Mouse (Mus musculus) urinary bladder, postnatal 10 days (tissue): ENCODE data around the gene Per3.
"Not testable (repeated sequence)": the region's sequence is repeated elsewhere in the genome, so short reads cannot be mapped to it uniquely, and the experiment has no call there.

ENCODE experiments used
- DNase-seq: peaks from one replicate; pipeline ENCODE4 v3.0.0; 2022; ENCODE audit warnings: low spot score

Gene Per3

DNA sequence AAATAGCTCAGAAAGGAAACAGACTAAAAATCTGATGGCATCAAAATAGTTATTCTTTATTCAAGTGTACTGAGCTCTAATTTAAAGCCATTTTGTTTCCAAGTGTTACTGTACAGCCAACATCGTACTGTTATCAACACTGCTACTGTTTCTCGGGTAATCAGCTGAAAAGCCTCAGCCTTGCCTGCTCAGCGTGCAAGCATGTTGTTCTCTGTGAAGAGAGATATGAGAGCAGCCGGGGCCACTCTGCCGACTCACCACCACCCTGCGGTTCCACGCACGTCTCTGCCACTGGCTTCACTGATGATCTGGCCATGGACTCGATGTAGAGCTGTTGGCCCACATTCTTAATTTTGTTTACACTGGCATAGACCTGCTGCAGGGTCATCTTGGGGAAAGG is 20.3 kb downstream of the Per3 start:
- no peak for DNase-seq

DNA sequence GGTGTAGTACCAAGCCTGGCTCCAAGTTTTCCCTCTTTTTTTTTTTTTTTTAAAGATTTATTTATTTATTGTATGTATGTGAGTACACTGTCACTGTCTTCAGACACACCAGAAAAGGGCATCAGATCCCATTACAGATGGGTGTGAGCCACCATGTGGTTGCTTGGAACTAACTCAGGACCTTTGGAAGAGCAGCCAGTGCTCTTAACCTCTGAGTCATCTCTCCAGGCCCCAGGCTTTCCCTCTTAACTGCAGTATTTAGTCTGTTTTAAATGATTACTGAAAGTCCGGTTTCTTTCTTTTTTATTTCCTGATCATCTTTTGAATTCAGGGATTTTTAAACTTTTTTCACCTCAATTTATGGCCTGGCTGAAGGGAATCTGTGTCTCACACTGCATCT is 27.1 kb downstream of the Per3 start:
- not testable (repeated sequence) for DNase-seq

DNA sequence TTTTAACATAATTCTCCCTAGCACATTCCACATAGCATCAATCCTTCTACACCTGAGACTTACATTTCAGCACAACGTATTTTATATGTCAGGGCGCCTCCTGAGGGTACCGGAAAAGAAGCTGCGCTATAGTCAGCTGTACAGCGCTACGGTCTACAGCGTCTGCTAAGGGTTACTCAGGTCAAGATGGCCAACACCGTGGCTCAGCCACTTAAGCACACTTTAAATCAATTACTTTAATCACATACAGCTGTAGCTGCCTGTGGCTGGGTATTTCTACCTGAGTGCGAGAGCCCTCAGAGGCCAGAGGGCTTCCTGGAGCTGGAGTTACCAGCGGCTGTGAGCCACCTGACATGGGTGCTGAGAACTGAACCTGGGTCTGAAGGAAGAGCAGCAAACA is 28.5 kb downstream of the Per3 start:
- no peak for DNase-seq

DNA sequence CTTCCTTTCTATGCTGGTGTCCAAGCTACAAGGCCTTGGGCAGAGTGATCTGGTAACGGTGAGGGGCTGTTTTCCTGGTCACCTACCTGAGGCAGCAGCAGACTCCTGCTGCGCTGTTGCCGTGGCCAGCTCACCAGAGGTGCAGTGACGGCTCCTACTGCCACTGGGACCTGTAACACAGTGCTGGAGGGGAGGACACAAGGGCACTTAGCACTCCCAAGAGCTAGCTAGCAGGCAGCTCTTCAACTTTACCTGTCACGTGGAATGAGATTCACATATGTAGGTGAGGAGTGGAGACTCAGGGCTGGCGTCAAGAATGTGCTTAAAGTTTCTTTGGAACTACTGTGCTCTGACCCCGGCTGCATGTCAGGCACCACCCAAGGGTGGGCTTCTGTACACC is 34.1 kb downstream of the Per3 start:
- no peak for DNase-seq

DNA sequence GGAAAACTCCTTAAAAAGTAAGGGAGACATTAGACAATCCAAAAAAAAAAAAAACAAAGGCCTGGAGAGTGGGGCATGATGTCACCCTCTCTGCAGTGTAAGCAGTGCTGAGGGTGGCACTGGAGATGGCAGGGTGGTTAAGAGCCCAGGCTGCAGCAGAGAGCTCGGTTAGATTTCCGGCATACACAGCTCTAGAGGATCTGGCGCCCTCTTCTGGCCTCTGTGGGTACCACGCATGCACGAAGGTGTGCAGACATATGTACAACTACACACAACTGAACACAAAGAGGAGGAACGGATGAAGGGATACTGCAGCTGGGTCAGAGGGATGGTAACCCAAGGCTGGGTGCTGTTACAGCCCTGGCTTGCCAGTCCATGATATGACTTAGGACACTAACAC is 37.5 kb downstream of the Per3 start:
- no peak for DNase-seq

DNA sequence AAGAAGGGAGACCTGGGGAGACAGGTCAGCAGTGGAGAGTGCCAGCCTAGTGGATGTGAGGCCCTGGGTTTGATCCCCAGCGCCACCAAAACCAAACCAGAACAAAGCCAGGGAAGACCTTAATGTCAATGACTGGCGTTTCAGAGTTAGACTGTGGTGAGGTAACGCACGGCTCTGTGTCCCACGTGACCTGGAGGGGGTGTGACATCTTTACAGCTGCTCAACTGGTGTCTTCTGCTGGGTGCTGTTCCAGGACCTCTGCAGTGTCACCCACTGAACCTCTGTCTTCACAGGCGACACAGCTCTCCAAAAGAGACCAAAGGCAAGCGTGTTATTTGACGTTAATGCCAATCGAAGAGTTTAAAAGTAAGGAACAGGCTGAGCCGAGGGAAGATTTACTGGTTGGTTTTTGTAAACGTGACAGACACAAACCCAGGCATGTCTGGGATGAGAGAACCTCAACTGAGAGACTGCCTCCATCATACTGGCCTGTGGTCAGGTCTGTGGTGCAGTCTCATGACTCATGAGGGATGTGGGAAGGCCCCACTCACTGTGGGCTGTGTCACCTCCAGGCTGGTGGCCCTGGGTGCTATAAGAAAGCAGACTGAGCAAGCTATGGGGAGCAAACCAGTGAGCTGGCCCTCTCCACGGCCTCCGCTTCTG is 38.7 kb downstream of the Per3 start:
- DNase-seq: no peak

DNA sequence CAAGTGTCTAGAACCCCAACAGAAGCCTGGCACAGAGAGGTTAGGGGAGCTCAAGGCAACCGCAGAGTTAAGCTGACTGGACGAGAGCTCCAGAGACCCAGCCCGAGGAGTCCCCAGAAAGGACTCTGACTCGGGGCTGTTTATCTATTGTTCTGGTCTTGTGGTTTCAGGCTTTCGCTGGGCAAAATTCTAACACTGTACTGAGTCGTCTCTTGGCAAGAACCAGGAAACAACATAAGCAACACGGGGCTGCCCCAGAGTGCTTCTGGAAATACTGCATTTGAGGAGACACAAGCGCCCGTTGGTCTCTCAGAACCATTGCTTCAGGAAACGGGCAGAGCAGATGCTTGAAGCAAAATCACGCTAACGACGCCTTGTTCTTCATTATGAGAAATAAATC is 43.1 kb downstream of the Per3 start:
- DNase-seq: no peak

DNA sequence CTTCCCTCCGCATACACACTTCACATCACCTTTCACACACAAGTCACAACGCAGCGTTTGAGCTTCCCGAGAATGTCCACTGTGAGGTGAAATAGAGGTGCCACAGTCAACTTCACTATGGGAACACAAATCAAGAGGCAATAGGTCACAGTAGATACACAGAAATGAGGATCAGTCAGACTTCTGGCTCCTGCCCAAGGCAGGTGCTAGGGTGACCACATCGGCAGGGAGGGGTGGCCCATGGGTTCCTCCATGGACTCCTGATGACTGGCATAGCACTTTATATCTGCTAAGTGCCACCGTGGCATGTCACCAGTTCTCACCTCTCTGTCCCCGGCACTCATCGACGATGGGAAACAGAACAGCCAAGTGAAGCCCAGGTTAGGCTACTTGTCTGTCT is 45.8 kb downstream of the Per3 start:
- no peak for DNase-seq

DNA sequence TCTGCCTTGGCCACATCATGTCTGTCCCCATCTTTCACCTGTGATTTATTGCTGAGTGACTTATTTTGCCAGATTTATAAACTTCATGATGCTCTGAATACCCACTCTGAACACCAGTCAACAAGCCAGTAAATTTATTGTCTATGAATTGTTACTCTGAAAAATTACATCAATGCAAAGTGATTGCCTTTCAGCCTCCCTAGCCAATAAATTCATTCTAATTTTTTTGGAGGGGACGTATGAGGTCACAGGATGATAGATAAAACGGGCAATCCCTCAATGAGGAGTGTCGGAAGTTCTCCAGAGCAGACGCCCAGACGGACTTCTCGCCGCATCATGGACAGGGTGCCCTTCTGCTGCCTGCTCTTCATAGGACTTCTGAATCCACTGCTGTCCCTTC is 47.7 kb downstream of the Per3 start, which contains the start of gene Uts2:
Gene Uts2, plus strand, starts transcription at position 301 of the 400 bp plus-strand sequence.
- no peak for DNase-seq

DNA sequence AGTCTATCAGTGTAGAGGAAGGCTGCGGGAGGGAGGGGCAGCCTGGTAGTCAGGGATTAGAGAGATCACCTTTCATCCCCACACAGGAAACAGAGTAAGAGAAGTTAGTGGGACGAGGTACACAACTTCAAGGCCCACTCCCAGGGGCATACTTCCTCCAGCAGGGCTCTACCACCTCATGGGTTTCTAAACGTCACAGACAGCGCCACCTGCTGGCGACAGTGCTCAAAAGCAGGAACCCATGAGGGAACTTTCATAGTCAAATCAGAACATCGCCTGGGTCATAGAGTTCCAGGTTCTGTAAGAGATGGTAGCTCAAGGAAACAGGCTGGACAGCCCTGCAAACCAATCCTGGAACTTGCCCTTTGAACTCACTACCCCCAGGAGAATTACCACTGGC is 54.3 kb downstream of the Per3 start:
- DNase-seq: no peak

DNA sequence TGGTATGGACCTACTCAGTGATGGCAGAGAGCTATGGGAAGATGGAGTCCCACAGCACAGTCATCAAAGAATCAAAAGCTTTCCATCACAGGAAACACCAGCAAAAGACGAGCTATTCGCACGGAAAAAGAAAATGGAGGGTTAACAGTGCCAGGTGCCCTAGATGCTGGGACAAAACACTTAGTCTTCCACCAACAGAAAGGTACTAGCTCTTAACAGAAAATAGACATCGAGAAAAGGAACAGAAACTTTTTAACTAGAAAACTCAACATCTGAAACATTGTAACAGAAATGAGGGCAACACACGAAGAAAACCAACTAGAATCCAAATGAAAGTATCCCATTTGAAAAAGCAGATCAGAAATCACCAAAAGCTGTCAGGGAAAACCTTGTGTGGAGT is 64.3 kb downstream of the Per3 start:
- DNase-seq: no peak

DNA sequence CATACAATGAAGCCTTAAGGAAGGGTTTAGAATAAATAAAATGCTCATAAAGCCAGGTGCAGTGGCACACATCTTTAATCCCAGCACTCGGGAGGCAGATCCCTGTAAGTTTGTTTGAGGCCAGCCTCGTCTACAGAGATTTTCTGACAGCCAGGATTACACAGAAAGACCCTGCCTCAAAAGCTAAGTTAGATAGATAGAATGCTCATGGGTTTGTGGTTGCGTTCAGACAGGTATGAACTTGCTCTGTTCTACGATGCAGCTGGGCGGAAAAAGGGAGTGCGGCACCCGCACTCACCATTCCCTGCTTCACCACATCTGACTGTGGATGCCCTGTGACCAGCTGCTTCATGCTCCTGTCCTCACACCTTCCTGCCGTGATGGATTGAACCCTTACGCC is 65.0 kb downstream of the Per3 start:
- DNase-seq: no peak

DNA sequence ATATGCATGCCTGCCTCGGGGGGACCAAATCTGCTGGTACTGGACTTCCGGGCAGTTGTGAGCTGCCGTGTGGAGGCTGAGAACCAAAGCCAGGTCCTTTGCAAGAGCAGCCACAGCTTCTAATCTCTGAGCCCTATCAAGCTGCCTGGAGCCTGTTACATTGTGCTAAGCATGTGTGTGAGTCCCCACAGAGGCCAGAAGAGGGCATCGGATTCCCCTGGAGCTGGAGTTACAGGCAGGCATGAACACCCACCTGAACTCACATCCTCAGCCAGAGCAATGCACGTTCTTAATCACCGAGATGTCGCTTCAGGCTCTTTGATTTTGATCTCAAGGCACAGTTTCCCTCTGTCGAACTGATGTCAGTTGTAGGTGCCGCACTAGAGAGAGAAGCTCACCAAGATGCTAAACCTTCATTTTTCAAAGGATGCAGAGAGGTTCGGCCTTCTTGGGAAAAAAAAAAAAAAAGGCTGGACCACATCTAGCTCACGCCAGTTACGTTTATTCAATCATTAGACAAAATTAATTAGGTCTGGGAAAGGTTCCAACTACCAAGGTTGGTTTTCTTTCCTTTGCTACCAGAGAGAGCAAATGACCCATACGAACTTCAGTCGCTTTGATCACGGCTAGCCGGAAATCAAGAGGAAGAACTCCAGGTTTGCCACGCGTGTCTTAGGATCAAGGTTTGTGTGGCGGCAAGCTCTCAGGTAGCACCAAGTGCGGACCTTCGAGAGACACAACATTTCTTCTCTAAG is 66.1 kb downstream of the Per3 start:
- DNase-seq: no peak

DNA sequence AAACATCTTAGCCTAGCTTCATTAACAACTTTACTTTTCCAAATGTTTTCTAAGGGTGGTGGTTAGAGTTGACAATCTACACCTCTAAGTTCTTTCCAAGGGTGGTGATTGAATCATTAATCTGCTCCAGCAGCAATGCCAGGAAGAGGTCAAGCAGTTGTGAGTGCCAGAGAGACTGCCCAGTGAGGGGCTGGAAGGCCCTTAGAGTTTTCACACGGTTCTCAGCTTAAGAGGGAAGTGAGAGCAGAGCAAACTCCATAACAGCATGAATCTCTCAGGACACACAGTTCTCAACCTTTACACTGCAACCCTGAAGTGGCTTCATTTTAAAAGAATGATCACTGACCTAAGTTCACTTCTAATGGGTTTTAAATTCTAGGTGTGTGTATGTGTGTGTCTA is 69.3 kb downstream of the Per3 start:
- DNase-seq: no peak

DNA sequence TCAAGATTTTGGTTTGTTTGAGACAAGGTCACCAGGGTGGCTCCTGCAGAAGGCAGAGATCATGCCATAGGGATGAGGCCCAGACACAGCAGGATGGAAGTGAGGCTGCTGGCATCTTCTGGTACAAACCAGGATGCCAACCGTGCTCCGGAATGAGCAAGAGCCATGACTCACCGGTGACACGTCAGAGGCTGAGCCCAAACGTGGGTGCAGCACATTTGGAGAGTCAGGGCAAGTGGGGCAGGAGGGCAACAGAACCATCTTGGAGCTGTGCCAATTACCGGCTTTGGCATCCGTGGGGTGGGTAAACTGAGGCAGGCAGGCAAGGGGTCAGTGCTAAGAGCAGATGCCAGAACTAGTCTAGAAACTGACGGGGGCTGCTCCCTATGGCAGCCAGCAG is 71.2 kb downstream of the Per3 start:
- no peak for DNase-seq

DNA sequence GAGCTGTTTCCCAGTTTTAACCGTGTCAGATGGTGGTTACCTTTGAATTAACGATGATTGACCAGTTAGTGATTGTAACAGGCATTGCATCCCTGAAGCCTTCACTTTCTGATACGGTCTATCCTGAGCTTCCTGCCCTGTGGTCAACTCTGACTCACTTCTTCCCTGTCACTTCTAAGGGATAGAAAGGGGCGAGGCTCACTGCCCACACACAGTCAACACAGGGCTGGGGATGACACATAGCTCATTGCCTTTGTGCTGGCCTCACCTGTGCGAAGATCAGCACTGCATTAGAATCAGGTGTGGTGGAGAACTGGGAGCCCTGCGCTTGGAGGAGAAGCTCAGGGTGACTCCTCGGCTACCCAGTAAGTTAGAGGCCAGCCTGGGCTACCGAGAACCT is 75.5 kb downstream of the Per3 start:
- DNase-seq: no peak

DNA sequence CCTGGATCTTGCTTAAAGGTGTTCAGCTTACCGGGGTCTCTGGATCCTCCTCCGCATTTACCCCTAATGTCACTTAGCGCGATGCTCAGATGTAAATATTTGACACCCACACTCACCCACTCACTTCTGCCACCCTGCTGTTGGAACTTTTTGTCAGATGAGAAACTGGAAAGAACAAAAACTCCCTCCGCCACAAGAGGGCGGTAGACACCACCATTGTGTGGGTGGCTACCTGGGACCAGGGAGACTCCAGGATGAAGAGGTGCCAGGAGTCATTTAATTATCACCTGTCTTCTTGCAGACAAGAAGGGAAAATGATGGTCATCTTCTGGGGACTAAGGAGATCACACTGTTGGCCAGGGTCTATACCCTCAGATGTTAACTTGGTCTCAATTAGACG is 77.9 kb downstream of the Per3 start:
- peak; percentile 23 for DNase-seq

DNA sequence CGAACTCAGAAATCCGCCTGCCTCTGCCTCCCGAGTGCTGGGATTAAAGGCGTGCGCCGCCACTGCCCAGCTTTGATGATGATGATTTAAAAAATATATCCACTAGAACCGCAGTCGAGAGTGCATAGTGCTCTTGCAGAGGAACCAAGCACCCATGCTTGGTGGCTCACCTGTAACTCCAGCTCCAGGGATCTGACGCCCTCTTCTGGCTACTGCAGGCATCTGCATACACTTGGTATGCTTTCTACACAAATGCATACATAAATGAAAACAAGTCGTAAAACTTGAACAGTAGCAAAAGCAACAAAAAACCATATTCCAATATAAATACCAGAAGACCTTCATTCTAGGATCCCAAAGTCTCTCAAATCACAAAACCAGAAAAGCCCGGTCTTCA is 78.9 kb downstream of the Per3 start:
- DNase-seq: no peak

DNA sequence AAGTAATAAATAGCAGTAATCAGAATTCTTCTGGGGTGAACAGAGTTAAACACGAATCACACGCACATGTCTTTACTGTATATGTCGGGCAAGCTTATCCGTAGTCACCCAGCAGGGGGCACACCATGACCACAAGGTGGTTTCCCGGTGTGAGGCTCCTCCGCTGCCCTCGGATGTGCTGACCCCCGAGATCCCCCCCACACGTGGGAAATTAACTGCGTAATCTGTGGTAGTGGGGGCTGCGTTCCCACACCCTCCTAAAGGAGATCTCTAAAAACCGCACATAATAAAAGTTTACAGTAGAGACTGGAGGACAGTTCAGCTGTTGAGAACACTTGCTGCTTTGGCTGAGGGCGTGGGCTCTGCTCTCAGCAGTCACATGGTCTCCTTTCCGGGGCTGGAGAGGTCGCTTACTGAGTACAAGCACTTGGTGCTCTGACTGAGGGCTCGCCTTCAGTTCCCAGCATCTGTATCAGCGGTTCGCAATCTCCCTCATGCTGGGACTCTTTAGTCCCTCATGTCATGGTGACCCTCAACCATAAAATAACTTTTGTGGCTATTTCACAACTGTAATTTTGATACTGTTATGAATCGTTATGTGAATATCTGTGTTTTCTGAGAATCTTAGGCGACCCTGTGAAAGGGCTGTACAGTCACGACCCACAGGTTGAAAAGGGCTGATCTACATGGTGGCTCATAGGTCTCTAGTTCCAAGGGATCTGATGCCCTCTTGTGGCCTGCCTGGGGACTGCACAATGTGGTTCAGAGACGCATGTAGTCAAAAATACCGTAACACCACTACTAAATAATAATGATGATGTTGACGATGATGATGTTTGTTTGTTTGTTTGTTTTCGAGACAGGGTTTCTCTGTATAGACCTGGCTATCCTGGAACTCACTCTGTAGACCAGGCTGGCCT is 79.6 kb downstream of the Per3 start:
- peak; percentile 59 for DNase-seq

DNA sequence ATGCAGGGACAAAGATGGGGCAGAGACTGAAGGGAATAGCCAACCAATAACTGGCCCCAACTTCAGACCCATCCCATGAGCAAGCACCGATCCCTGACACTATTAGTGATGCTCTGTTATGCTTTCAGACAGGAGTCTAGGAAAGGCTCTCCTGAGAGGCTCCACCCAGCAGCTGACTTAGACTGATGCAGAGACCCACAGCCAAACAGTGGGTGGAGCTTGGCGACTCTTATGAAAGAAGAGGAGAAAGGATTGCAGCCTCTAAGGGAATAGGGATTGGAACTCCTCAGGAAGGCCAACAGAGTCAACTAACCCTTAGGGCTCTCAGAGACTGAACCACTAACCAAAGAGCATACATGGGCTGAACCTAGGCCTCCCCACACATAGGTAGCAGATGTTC is 80.8 kb downstream of the Per3 start:
- DNase-seq: no peak

DNA sequence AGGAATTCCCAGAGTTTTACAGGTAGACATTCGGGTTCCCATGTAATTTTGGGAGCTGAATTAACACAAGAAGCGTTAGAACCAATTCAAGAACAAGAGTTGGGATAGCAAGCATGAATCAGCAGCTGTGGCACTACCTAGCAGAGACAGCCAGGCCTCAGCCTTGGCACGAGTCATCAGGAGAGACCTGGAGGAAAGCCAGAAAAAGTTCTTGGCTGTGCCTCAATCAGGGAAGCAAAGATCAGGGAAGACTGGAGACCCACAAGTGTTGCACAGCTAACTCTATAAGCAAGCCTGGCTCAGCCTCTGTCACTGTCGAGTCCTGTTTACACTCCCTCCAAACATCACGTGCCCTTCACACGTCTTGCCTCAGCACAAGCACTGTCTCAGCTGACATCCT is 82.2 kb downstream of the Per3 start:
- DNase-seq: no peak

DNA sequence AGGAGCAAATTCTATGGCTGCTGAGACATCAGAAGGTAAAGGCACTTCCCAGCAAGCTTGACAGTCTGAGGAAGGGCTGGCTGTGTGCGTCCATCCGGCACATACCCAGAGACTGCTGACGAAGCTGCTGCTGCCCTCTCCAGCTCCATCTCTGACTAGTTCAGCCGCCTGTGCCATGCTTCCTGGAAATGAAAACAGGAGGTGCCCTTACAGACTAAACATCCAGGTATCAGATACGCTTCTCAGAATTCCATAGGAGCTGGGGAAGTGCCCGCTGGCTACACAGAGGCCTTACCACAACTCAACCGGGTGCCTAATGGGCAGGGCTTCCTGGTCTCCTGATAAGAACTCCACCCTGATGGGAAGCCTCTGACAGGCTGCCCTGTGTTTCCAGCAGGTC is 85.9 kb downstream of the Per3 start:
- no peak for DNase-seq

DNA sequence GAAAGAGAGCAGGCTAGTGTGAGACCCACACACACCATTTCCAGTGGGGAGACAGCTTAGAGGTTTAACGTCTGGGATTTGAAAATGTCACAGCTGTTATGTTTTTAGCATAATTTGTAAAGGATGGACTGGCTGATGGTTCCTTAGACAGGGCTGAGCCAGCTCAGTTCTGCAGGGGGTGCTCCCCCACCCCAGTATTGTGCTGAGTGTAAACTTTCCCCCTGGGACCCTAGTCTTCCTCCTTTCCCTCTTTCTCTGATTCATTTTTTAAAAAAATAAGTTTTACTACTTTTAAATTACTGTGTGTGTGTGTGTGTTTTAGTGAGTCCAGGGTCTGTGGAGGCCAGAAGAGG is 87.4 kb downstream of the Per3 start:
- DNase-seq: no peak
